Mouse (Mus musculus): ENCODE data around the gene Baz1b. TPM values are rescaled to one million over a fixed set of nuclear protein-coding genes. Genes with fewer than 3 reads are reported as not detected.

Baz1b gene
- total and polyA plus RNA-seq, 2 experiments: 11.9 to 27.5 TPM

- no peak overlapping the region for H3K27ac ChIP-seq (replicated peaks; ENCODE audit: insufficient read depth, low read depth, low read length)
- H3K27me3 ChIP-seq (ENCODE audit: control insufficient read depth, insufficient read depth, low read length): no peaks in the 10 kb centered on the region
- no peak for DNase-seq (ENCODE audit: extremely low read depth, low read depth, low spot score)
- TF ChIP-seq CTCF (IDR thresholded peaks at IDR 0.05; ENCODE audit: low read depth, low read length): peak; percentile 23; the same call in 1 of the 2 replicates
- TF ChIP-seq POLR2A (IDR thresholded peaks at IDR 0.05; ENCODE audit: extremely low read depth, insufficient read depth, low read length): no peak
- H3K79me2 ChIP-seq (ENCODE audit: control insufficient read depth, insufficient read depth, low read length): no peaks in the 10 kb centered on the region
- WGBS: 82% methylated on average over 12 of the region's 12 CpGs
- H3K4me3 ChIP-seq (ENCODE audit: insufficient read depth, low read depth, low read length): no peak overlapping the region
- H3K4me1 ChIP-seq (ENCODE audit: control insufficient read depth, insufficient read depth, low read length): no peaks in the 10 kb centered on the region
- no peaks in the 10 kb centered on the region for H3K36me3 ChIP-seq (ENCODE audit: control insufficient read depth, insufficient read depth, low read length)
- no peak overlapping the region for H3K9ac ChIP-seq (ENCODE audit: low read depth, low read length)
These were observed 70.5 kb downstream of the Baz1b start for GRCm38 (mm10) chr5:135257559-135257958.

GRCm38 (mm10) chr5:135258280-135259150 lies 71.5 kb downstream of the Baz1b start:
- Histone ChIP-seq H3K36me3 (ENCODE audit: control insufficient read depth, insufficient read depth, low read length) (no peaks in the 10 kb centered on the region), H3K27me3 (ENCODE audit: control insufficient read depth, insufficient read depth, low read length) (no peaks in the 10 kb centered on the region), H3K9ac (ENCODE audit: low read depth, low read length) (no peak overlapping the region), H3K79me2 (ENCODE audit: control insufficient read depth, insufficient read depth, low read length) (no peaks in the 10 kb centered on the region), H3K27ac (replicated peaks; ENCODE audit: insufficient read depth, low read depth, low read length) (no peak overlapping the region), H3K4me1 (ENCODE audit: control insufficient read depth, insufficient read depth, low read length) (no peaks in the 10 kb centered on the region), H3K4me3 (ENCODE audit: insufficient read depth, low read depth, low read length) (no peak overlapping the region)
- DNase-seq (ENCODE audit: extremely low read depth, low read depth, low spot score): no peak
- TF ChIP-seq CTCF (IDR thresholded peaks at IDR 0.05; ENCODE audit: low read depth, low read length) (no peak), POLR2A (IDR thresholded peaks at IDR 0.05; ENCODE audit: extremely low read depth, insufficient read depth, low read length) (no peak)
- 48% methylated on average over 30 of the region's 30 CpGs for WGBS

- no peaks in the 10 kb centered on the region for H3K4me1 ChIP-seq (ENCODE audit: control insufficient read depth, insufficient read depth, low read length)
- WGBS: 19% methylated on average over 17 of the region's 17 CpGs
- no peak overlapping the region for H3K9ac ChIP-seq (ENCODE audit: low read depth, low read length)
- no peak overlapping the region for H3K27ac ChIP-seq (replicated peaks; ENCODE audit: insufficient read depth, low read depth, low read length)
- H3K4me3 ChIP-seq (ENCODE audit: insufficient read depth, low read depth, low read length): no peak overlapping the region
- no peaks in the 10 kb centered on the region for H3K79me2 ChIP-seq (ENCODE audit: control insufficient read depth, insufficient read depth, low read length)
- DNase-seq (ENCODE audit: extremely low read depth, low read depth, low spot score): peak; percentile 14
- H3K36me3 ChIP-seq (ENCODE audit: control insufficient read depth, insufficient read depth, low read length): no peaks in the 10 kb centered on the region
- TF ChIP-seq POLR2A (IDR thresholded peaks at IDR 0.05; ENCODE audit: extremely low read depth, insufficient read depth, low read length) (no peak), CTCF (IDR thresholded peaks at IDR 0.05; ENCODE audit: low read depth, low read length) (no peak)
- H3K27me3 ChIP-seq (ENCODE audit: control insufficient read depth, insufficient read depth, low read length): no peaks in the 10 kb centered on the region
These were observed 76.9 kb downstream of the Baz1b start for GRCm38 (mm10) chr5:135263866-135264503.

GRCm38 (mm10) chr5:135264548-135264947 lies 77.5 kb downstream of the Baz1b start:
- 58% methylated on average over 9 of the region's 9 CpGs for WGBS
- no peaks in the 10 kb centered on the region for H3K27me3 ChIP-seq (ENCODE audit: control insufficient read depth, insufficient read depth, low read length)
- H3K4me3 ChIP-seq (ENCODE audit: insufficient read depth, low read depth, low read length): no peak overlapping the region
- no peak for DNase-seq (ENCODE audit: extremely low read depth, low read depth, low spot score)
- H3K36me3 ChIP-seq (ENCODE audit: control insufficient read depth, insufficient read depth, low read length): no peaks in the 10 kb centered on the region
- H3K27ac ChIP-seq (replicated peaks; ENCODE audit: insufficient read depth, low read depth, low read length): no peak overlapping the region
- no peaks in the 10 kb centered on the region for H3K79me2 ChIP-seq (ENCODE audit: control insufficient read depth, insufficient read depth, low read length)
- H3K4me1 ChIP-seq (ENCODE audit: control insufficient read depth, insufficient read depth, low read length): no peaks in the 10 kb centered on the region
- no peak for TF ChIP-seq POLR2A (IDR thresholded peaks at IDR 0.05; ENCODE audit: extremely low read depth, insufficient read depth, low read length)
- TF ChIP-seq CTCF (IDR thresholded peaks at IDR 0.05; ENCODE audit: low read depth, low read length): no peak
- H3K9ac ChIP-seq (ENCODE audit: low read depth, low read length): no peak overlapping the region

GRCm38 (mm10) chr5:135269451-135269850 lies 82.4 kb downstream of the Baz1b start:
- H3K9ac ChIP-seq (ENCODE audit: low read depth, low read length): no peak overlapping the region
- no peaks in the 10 kb centered on the region for H3K36me3 ChIP-seq (ENCODE audit: control insufficient read depth, insufficient read depth, low read length)
- TF ChIP-seq POLR2A (IDR thresholded peaks at IDR 0.05; ENCODE audit: extremely low read depth, insufficient read depth, low read length) (no peak), CTCF (IDR thresholded peaks at IDR 0.05; ENCODE audit: low read depth, low read length) (no peak)
- 90% methylated on average over 8 of the region's 8 CpGs for WGBS
- no peak for DNase-seq (ENCODE audit: extremely low read depth, low read depth, low spot score)
- H3K4me3 ChIP-seq (ENCODE audit: insufficient read depth, low read depth, low read length): no peak overlapping the region
- no peaks in the 10 kb centered on the region for H3K4me1 ChIP-seq (ENCODE audit: control insufficient read depth, insufficient read depth, low read length)
- H3K79me2 ChIP-seq (ENCODE audit: control insufficient read depth, insufficient read depth, low read length): no peaks in the 10 kb centered on the region
- no peaks in the 10 kb centered on the region for H3K27me3 ChIP-seq (ENCODE audit: control insufficient read depth, insufficient read depth, low read length)
- no peak overlapping the region for H3K27ac ChIP-seq (replicated peaks; ENCODE audit: insufficient read depth, low read depth, low read length)

Measured in liver, adult 2 months (tissue).